Mouse (Mus musculus): ENCODE data around the gene Gm20431.
A peak's percentile ranks its signal among the peaks of the same experiment; 100 is the strongest.

The Gm20431 gene

GRCm38 (mm10) chr2:167569934-167570651 is 91.2 kb downstream of the Gm20431 start:
- peak; percentile 60 for DNase-seq (ENCODE audit: low spot score)

GRCm38 (mm10) chr2:167568112-167568511 is 93.2 kb downstream of the Gm20431 start:
- no peak for DNase-seq (ENCODE audit: low spot score)

GRCm38 (mm10) chr2:167565682-167566081 is 95.6 kb downstream of the Gm20431 start:
- DNase-seq (ENCODE audit: low spot score): peak; percentile 88

GRCm38 (mm10) chr2:167565312-167565656 is 96.0 kb downstream of the Gm20431 start:
- DNase-seq (ENCODE audit: low spot score): no peak

GRCm38 (mm10) chr2:167564551-167565311 is 96.6 kb downstream of the Gm20431 start:
- no peak for DNase-seq (ENCODE audit: low spot score)

GRCm38 (mm10) chr2:167563703-167564102 is 97.6 kb downstream of the Gm20431 start:
- DNase-seq (ENCODE audit: low spot score): no peak

- DNase-seq (ENCODE audit: low spot score): no peak
Measured at GRCm38 (mm10) chr2:167563035-167563434, 98.3 kb downstream of the Gm20431 start.

GRCm38 (mm10) chr2:167562101-167562500 is 99.2 kb downstream of the Gm20431 start:
- peak; percentile 88 for DNase-seq (ENCODE audit: low spot score)

- no peak for DNase-seq (ENCODE audit: low spot score)
Measured at GRCm38 (mm10) chr2:167559413-167559812, 101.9 kb downstream of the Gm20431 start.

Measured in MN1 (cell line).